Mouse (Mus musculus) forebrain, postnatal 0 days (tissue): ENCODE results near the gene Slc25a54. TPM values are rescaled to one million over a fixed set of nuclear protein-coding genes. Genes with fewer than 3 reads are reported as not detected.

ENCODE experiments used
- ATAC-seq: fragments of 200-750 bp; cut with Nextera tagmentation; 2 replicates; pipeline ENCODE4 v1.8.0; 2017; ENCODE audit warnings: mild to moderate bottlenecking, moderate library complexity
- DNase-seq: peaks from one replicate; pipeline ENCODE4 v3.0.0-alpha.2; 2015
- H3K27ac ChIP-seq: fragments of 300-500 bp; sonication (generic); 2 replicates; pipeline ENCODE4 v1.5.1; 2014; ENCODE audit warnings: low read depth, mild to moderate bottlenecking, antibody characterized with exemption, low read length, moderate library complexity, mixed read lengths
- H3K27me3 ChIP-seq: fragments of 300-500 bp; sonication (generic); 2 replicates; pipeline ENCODE4 v1.6.1; 2014; ENCODE audit warnings: mild to moderate bottlenecking, low read length, mixed read lengths; ENCODE audit not compliant: insufficient read depth
- H3K36me3 ChIP-seq: fragments of 300-500 bp; sonication (generic); 2 replicates; pipeline ENCODE4 v1.6.1; 2014; ENCODE audit warnings: mild to moderate bottlenecking, moderate library complexity; ENCODE audit not compliant: insufficient read depth
- H3K4me1 ChIP-seq: fragments of 300-500 bp; sonication (generic); 2 replicates; pipeline ENCODE4 v1.6.1; 2014; ENCODE audit warnings: antibody characterized with exemption; ENCODE audit not compliant: insufficient read depth
- H3K4me2 ChIP-seq: fragments of 300-500 bp; sonication (generic); 2 replicates; pipeline ENCODE4 v1.6.1; 2014; ENCODE audit warnings: low read depth, mild to moderate bottlenecking, moderate library complexity
- H3K4me3 ChIP-seq: fragments of 300-500 bp; sonication (generic); 2 replicates; pipeline ENCODE4 v1.5.1; 2014; ENCODE audit warnings: low read depth, low read length, mixed read lengths
- H3K9ac ChIP-seq: fragments of 300-500 bp; sonication (generic); 2 replicates; pipeline ENCODE4 v1.6.1; 2014; ENCODE audit warnings: mild to moderate bottlenecking
- H3K9me3 ChIP-seq: fragments of 300-500 bp; sonication (generic); 2 replicates; pipeline ENCODE4 v1.6.1; 2016; ENCODE audit warnings: low read length
- CTCF ChIP-seq: sonication (generic); IDR thresholded peaks from 2 replicates; pipeline ENCODE4 v1.5.1; 2016; ENCODE audit warnings: antibody characterized with exemption, control low read depth, low read depth
- WGBS: fragments of 180-500 bp; shearing (Covaris S2); extraction: QIAGEN DNeasy Blood & Tissue Kit; methylation state at CpG from one replicate; pipeline ENCODE4 v1.1.7; 2014; 5-methylcytosine and 5-hydroxymethylcytosine counted together
- polyA plus RNA-seq: library from polyadenylated mRNA; unstranded; fragments of >200 nt; fragmentation: Nextera tagmentation; extraction: Ambion mirVana; gene quantifications from 2 replicates; pipeline ENCODE4 v1.2.1, GENCODE M21; 2015
- total RNA-seq: library from RNA; depleted of rRNA; stranded (reverse); fragments of >200 nt; gene quantifications from 2 replicates; pipeline ENCODE4 v1.2.3, GENCODE M21; 2014

Gene Slc25a54
- total and polyA plus RNA-seq, 2 experiments from 2014 or later: not detected

GRCm38 (mm10) chr3:109124091-109124490 lies 43.8 kb downstream of the Slc25a54 start:
- no peaks in the 10 kb centered on the region for H3K9me3 ChIP-seq
- DNase-seq (no peak), ATAC-seq (no peak)
- H3K27me3 ChIP-seq: no peaks in the 10 kb centered on the region
- 68% methylated on average over 4 of the region's 4 CpGs for WGBS
- peaks cover 4% of the 10 kb centered on the region; the same call in 1 of the 2 replicates for H3K4me1 ChIP-seq
- no peaks in the 10 kb centered on the region for H3K36me3 ChIP-seq
- H3K4me3 ChIP-seq: peak overlapping the region; percentile 70; the same call in 1 of the 2 replicates
- no peak for TF ChIP-seq CTCF
- no peak overlapping the region for H3K9ac ChIP-seq
- H3K27ac ChIP-seq: no peak overlapping the region
- no peak overlapping the region; the same call in 1 of the 2 replicates for H3K4me2 ChIP-seq

GRCm38 (mm10) chr3:109125531-109125930 lies 45.3 kb downstream of the Slc25a54 start:
- WGBS: 72% methylated on average over 6 of the region's 6 CpGs
- DNase-seq: no peak

GRCm38 (mm10) chr3:109129768-109130167 lies 49.5 kb downstream of the Slc25a54 start:
- Histone ChIP-seq H3K27me3 (no peaks in the 10 kb centered on the region), H3K9me3 (peaks cover 11% of the 10 kb centered on the region; the same call in 1 of the 2 replicates), H3K9ac (no peak overlapping the region), H3K4me2 (no peak overlapping the region), H3K36me3 (no peaks in the 10 kb centered on the region), H3K4me1 (no peaks in the 10 kb centered on the region), H3K4me3 (no peak overlapping the region), H3K27ac (no peak overlapping the region)
- DNase-seq (no peak), ATAC-seq (no peak)
- 55% methylated on average over 5 of the region's 5 CpGs for WGBS
- no peak for TF ChIP-seq CTCF

More at GRCm38 (mm10) chr3:109125531-109125930, 45.3 kb downstream of the Slc25a54 start:
- H3K4me2 ChIP-seq: no peak overlapping the region
- no peak overlapping the region for H3K27ac ChIP-seq
- ATAC-seq: no peak
- peaks cover 4% of the 10 kb centered on the region; the same call in 1 of the 2 replicates for H3K4me1 ChIP-seq
- H3K9ac ChIP-seq: no peak overlapping the region
- H3K36me3 ChIP-seq: no peaks in the 10 kb centered on the region
- H3K27me3 ChIP-seq: no peaks in the 10 kb centered on the region
- TF ChIP-seq CTCF: no peak
- no peak overlapping the region for H3K4me3 ChIP-seq
- no peaks in the 10 kb centered on the region for H3K9me3 ChIP-seq

- 87% methylated on average over 4 of the region's 4 CpGs for WGBS
- Histone ChIP-seq H3K27me3 (no peaks in the 10 kb centered on the region), H3K36me3 (no peaks in the 10 kb centered on the region), H3K27ac (no peak overlapping the region), H3K4me1 (no peaks in the 10 kb centered on the region), H3K4me2 (no peak overlapping the region), H3K9ac (no peak overlapping the region), H3K4me3 (no peak overlapping the region), H3K9me3 (peaks cover 11% of the 10 kb centered on the region; the same call in 1 of the 2 replicates)
- DNase-seq (no peak), ATAC-seq (no peak)
- TF ChIP-seq CTCF: no peak
Observed at GRCm38 (mm10) chr3:109132966-109133365, 52.7 kb downstream of the Slc25a54 start.

DNA sequence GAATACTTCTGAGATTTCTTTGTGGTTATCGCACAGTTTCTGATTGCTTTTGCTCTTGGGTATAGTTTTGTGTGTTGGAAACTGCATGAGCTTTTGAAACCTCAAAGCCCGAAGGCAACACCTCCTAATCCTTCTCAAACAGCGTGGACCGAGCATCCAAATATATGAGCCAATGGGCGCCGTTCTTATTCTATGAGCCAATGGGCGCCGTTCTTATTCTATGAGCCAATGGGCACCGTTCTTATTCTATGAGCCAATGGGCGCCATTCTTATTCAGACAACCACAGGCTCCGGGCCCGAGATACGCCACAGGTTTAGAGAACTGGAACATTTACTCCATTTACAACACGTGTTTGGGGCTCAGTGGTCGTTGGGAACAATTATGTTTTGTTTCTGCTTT lies 53.8 kb downstream of the Slc25a54 start:
- 92% methylated on average over 15 of the region's 15 CpGs for WGBS
- no peaks in the 10 kb centered on the region for H3K36me3 ChIP-seq
- no peaks in the 10 kb centered on the region for H3K27me3 ChIP-seq
- ATAC-seq: no peak
- peaks cover 11% of the 10 kb centered on the region; the same call in 1 of the 2 replicates for H3K9me3 ChIP-seq
- TF ChIP-seq CTCF: no peak
- no peak overlapping the region for H3K4me2 ChIP-seq
- DNase-seq: no peak
- no peak overlapping the region for H3K27ac ChIP-seq
- no peak overlapping the region for H3K4me3 ChIP-seq
- H3K9ac ChIP-seq: no peak overlapping the region
- H3K4me1 ChIP-seq: no peaks in the 10 kb centered on the region

DNA sequence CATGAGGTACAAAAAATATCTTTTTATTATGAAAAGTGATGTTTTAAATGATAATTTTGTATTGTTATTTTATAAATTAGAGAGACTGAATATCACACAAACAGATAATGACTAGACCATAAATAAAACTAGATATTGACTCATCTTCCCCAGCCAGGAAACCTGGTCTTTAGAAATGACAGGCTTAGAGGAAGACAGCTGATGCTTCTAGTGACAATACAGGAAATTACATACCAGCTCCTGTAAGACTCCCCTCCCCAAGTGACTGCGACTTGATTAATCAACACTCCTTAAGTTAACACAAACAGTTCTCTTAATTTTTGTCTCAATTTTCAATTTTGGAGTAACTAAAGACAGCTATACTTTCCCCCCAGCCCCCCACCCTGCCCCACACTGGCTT lies 55.1 kb downstream of the Slc25a54 start:
- 88% methylated on average over 1 of the region's 1 CpGs for WGBS
- Histone ChIP-seq H3K9ac (no peak overlapping the region), H3K9me3 (peaks cover 11% of the 10 kb centered on the region; the same call in 1 of the 2 replicates), H3K4me1 (no peaks in the 10 kb centered on the region), H3K27ac (no peak overlapping the region), H3K27me3 (no peaks in the 10 kb centered on the region), H3K4me2 (no peak overlapping the region), H3K36me3 (no peaks in the 10 kb centered on the region), H3K4me3 (no peak overlapping the region)
- DNase-seq (no peak), ATAC-seq (no peak)
- no peak for TF ChIP-seq CTCF

DNA sequence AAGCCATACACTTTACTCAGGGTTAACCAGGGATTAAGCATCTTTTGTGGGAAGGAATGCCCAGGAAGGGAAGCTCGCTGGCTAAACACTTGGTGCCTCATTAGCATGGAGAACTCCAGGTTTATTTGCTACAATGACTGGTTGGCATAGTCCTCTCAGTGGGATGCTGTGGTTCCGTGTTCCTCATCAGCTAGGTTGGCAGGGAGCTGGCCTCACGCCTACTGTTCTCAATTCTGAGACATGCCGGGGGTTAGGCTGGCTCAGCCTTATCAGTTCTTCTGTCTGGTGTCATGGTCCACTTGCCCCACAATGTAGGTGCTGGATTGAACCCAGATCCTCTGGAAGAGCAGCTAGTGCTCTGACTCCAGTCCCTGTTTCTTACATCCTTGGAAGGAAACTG lies 72.3 kb downstream of the Slc25a54 start:
- Histone ChIP-seq H3K27me3 (no peaks in the 10 kb centered on the region), H3K9me3 (no peaks in the 10 kb centered on the region), H3K4me3 (no peak overlapping the region), H3K4me2 (no peak overlapping the region), H3K36me3 (no peaks in the 10 kb centered on the region), H3K9ac (no peak overlapping the region), H3K27ac (no peak overlapping the region), H3K4me1 (no peaks in the 10 kb centered on the region)
- DNase-seq: no peak
- ATAC-seq: no peak
- WGBS: 51% methylated on average over 4 of the region's 4 CpGs
- TF ChIP-seq CTCF: no peak
